Mouse (Mus musculus): Measurements from ENCODE around the gene Hpgd.

Hpgd gene

DNA sequence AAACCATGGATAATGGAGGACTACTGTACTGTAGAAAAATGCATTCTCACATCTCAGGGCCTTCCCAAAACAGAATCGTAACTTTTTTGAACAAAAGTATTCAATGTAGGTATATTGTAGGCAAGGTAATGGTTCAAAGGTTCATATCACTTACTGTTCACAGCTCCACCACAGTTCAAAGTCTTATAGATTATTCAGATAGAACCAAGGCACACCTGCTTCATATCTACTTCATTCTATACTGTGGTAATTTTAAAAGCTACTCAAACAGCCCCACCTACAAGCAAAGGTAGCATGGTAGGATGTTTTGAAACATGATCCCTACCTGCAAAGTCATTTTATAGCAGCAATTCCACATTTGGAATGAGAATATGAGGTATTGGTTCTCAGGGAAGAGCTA lies 28.9 kb downstream of the Hpgd start:
- DNase-seq (ENCODE audit: low spot score): no peak

DNA sequence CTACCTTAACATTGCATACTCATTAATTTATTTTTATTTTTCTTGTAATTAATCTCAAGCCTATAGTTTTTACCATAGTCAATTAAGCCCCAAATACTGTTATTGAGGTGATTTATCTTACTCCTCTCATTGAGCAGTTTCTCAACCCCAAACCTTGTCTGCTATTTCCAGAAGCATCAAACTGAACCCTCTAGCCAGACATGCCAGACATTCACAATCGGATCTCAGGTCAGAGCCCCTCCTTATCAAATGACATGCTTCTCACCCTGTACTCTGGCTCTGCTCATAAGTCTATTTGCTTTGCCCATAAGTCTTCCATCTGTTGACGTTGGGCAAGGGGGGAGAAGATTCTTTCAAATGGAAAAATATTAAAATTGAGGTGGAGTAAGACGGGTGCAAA lies 33.3 kb downstream of the Hpgd start:
- DNase-seq (ENCODE audit: low spot score): no peak

DNA sequence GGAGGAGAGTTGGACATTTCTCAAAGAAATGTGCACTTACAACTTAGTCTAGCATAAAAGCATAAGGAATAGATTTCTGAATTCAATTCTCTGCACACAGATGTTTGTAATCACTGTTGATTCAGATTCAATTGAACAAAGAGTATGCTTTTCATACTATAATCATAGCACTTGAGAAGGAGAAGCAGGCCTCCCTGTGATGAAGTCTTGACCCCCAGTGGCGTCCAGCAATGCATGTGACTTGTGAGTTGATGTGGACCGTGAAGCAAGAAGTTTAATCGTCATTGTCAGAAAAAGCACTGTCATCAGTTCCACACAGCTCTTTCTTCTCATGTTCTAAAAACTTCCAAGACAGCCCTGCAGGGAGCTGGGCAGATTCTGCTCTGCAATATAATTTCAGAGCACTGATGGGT lies 33.8 kb downstream of the Hpgd start:
- DNase-seq (ENCODE audit: low spot score): no peak

DNA sequence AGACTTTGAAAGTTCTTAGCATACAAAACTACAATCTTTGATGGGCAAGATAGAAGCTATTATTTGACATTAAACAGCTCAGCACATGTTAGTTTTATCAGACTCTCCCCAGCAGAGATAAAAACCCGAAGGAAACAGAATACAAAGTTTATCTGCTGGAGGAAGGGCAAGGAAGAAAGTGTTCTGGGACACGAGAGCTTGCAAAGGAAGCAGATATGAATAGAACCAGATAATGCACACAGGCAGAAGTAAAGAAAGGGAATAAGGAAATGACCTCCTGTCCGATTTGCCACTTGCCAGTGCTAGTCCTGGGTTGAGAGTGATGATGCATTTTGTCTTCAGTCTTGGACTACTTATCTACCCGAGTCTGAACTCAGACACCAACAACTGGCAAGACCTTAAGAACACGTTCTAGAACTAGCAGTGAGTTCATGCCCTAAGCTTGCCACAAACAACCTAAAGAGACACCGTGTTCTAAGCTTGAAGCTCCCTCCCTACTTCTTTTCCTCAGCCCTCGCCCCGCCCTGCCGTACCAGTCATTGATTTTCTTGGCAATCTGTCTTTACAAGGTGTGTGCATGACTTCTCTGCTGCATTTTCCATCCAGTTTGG lies 41.1 kb downstream of the Hpgd start:
- no peak for DNase-seq (ENCODE audit: low spot score)

DNA sequence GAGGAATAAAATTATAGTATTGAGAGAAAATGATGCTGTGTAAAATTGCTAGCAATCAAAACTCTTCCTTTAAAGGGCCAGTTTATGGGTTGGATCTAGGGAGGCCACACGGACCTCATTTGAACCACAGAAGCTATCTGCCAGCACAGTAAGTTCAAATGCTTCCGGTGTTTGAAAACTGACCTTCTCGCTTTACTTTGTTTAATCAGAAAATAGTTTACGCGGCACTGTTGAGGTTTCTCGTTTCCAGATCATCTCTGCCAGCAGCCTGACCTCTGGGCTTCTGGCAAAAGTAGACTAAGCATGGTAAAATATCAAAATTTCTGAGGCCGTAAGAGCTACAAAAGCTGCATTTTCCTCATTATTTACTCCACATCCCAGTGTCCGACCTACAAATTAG lies 42.4 kb downstream of the Hpgd start:
- no peak for DNase-seq (ENCODE audit: low spot score)

DNA sequence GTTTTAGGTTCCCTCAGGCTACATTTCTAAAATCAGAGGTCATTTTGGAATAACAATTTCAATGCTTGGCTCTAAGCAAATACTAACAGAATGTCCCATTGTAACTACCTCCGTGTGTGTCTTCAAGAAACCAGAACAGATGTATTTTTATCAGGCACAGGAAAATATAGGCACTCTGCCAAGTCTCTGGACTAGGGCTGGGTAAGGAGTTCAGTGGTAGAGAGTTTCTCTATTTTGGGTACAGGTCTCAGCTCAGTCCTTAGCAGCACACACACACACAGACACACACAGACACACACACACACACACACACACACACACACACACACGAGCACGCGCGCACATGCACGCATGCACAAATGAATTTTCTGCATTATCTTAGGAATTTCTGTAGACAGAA lies 49.1 kb downstream of the Hpgd start:
- DNase-seq (ENCODE audit: low spot score): no peak

DNA sequence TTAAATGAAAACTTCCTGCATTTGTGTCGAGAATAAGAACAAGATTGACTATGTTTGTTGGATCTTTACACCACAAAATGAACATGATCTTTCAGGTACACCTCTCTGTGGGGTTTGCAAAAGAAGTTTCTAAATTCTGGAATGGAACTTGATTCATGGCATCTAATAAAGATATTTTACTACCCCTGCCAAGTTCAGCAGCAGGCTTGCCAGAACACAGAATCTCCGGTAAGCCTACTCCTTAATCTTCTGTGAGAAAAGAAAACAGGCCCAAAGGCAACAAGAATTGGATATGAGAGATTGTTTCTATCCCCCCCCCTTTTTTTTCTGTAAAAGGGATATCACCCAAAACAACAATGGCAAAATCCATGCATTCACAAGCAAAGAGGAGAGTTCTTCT lies 49.6 kb downstream of the Hpgd start:
- DNase-seq (ENCODE audit: low spot score): no peak

DNA sequence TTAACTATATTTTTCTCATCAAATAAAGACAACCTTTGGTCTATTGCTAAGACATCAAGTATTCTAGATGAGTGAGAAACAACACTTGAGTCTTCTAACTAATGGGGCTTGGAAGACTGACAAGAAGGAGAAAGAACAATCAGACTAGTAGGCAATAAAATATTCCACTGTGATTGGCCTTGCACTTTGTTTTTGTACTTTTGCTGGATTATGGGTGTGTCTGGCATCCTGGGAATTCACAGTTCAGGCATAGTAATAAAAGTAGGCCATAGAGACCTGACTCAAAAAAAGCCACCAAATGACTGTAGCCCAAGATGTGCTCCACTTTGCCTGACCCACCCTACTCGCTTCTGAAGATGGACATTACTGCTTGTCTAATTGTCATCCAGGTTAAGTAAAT lies 50.0 kb downstream of the Hpgd start:
- no peak for DNase-seq (ENCODE audit: low spot score)

DNA sequence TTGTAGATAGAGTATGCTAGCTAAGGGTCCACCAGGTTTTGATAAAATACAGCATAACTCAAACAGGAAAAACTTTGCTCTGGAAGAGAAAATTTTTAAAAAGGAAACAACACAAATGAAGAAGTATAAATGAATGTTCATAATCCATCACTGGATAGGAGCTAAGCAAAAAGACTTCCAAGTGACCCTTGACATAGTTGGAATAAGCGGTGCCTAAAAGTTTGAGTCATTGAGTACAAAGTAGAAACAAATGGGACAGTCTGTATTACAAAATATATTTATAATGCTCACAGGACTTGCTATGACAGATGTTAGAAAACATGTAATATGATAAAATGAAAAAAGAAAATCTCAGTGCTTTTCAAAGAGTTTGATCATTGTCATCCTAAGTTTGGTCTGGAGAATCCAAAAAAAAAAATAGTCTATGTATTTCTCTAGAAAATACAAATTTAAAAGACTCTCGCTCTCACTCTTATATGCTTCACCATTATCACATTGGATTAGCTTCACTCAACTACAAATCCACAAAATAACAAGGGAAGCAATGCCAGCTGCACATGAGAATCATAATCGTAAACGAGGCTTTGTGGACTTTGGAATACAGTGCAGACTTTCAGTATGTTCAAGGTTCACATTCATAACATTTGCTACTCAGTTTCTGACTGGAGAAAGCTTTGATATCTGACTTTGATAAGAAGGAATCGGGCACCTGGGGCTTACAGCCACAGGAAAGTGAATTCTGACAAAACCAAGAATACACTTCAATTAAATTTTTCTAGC lies 51.4 kb downstream of the Hpgd start:
- DNase-seq (ENCODE audit: low spot score): no peak

DNA sequence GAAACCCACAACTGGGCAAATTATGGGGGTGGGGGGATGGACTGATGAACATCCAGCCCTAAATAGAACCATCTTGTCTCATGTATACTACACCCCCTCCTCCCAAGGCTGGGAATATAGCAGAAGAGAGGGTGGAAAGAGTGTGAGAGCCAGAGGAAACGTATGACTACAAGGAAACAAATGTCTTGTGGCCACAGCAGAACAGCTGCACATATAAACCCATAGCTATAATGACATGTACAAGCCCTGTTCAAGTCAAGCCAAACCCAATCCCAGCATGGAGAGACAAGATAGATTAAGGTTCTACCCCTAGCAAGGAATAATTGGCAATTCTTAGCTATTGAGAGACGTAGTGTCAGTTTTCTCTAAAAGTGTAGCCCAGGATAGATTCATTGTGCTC lies 68.8 kb downstream of the Hpgd start:
- DNase-seq (ENCODE audit: low spot score): no peak

All from T-cell, adult 2 months (primary cell).